Mouse (Mus musculus): ENCODE results near the gene Gsdmc3. TPM values are rescaled to one million over a fixed set of nuclear protein-coding genes. Genes with fewer than 3 reads are reported as not detected.
"Not testable (repeated sequence)": the region's sequence is repeated elsewhere in the genome, so short reads cannot be mapped to it uniquely, and the experiment has no call there.

Gene Gsdmc3
- polyA plus RNA-seq (2014; fragmentation: Nextera tagmentation; extraction: Ambion mirVana), result 2.0 and 2.5 TPM in 2 replicates

DNA sequence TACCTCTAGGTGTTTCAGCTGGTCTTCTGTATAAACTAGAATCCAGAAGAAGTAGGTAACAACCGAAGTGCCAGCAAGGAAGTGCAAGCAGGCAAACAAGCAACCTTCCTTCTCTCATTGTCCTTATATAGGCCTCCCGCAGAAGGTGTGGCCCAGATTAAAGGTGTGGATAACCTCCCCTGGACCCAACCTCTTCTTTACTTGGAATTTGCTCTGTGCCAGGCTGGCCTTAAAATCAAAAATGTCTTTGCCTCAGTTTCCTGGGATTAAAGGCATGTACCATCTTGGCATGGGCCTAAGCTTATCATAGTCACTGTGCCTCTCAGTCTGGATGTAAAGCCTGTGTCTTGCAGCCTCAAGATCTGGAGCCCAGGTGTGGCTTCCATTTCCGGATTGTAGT is at the start of gene Gsdmc3:
Gene Gsdmc3 (minus strand): TSS at position 101 of the 400 bp plus-strand sequence.
- H3K36me3 ChIP-seq (ENCODE audit: control insufficient read depth, insufficient read depth, low read length); H3K4me2 ChIP-seq (replicated peaks; ENCODE audit: low read depth, low read length); H3K9me3 ChIP-seq (ENCODE audit: control insufficient read depth, low read depth, low read length); H3K27me3 ChIP-seq (ENCODE audit: control insufficient read depth, insufficient read depth, low read length); ATAC-seq (ENCODE audit: insufficient number of reproducible peaks, insufficient read depth, low FRiP score, low read depth); H3K27ac ChIP-seq (ENCODE audit: low read length); H3K4me3 ChIP-seq (ENCODE audit: low read depth, low read length); H3K4me1 ChIP-seq (ENCODE audit: control insufficient read depth, insufficient read depth, low read length); H3K9ac ChIP-seq (replicated peaks; ENCODE audit: low read depth, low read length): not testable (repeated sequence)
- WGBS, result 81% methylated on average over 1 of the region's 3 CpGs

DNA sequence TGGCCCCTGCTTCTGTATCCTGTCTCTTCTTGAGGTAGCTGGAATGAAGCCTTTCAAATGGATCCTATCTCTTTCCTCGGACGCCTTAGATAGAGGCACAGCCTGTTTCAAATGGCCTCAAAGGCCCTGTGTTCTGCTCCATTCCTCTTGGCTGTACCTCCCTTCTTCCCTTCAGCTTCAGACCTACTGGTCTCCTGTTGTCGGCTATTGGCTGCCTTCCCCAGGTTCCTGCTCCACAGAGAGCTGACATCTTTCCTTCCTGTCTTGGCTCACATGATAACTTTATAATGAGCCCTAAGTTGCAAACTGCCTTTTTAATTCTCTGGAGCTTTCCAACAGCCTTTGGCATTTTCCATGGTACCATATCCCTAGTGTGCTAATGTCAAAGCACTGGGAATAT is 47.8 kb upstream of the Gsdmc3 start:
- H3K4me1 ChIP-seq (ENCODE audit: control insufficient read depth, insufficient read depth, low read length), result no peaks in the 10 kb centered on the region
- H3K27ac ChIP-seq (ENCODE audit: low read length), result no peak overlapping the region
- no peak overlapping the region for H3K4me3 ChIP-seq (ENCODE audit: low read depth, low read length)
- no peak for ATAC-seq (ENCODE audit: insufficient number of reproducible peaks, insufficient read depth, low FRiP score, low read depth)
- H3K9ac ChIP-seq (replicated peaks; ENCODE audit: low read depth, low read length), result no peak overlapping the region
- H3K4me2 ChIP-seq (replicated peaks; ENCODE audit: low read depth, low read length), result no peak overlapping the region
- WGBS, result 95% methylated on average over 3 of the region's 3 CpGs
- no peaks in the 10 kb centered on the region for H3K27me3 ChIP-seq (ENCODE audit: control insufficient read depth, insufficient read depth, low read length)
- no peaks in the 10 kb centered on the region for H3K9me3 ChIP-seq (ENCODE audit: control insufficient read depth, low read depth, low read length)
- peaks cover 11% of the 10 kb centered on the region for H3K36me3 ChIP-seq (ENCODE audit: control insufficient read depth, insufficient read depth, low read length)

DNA sequence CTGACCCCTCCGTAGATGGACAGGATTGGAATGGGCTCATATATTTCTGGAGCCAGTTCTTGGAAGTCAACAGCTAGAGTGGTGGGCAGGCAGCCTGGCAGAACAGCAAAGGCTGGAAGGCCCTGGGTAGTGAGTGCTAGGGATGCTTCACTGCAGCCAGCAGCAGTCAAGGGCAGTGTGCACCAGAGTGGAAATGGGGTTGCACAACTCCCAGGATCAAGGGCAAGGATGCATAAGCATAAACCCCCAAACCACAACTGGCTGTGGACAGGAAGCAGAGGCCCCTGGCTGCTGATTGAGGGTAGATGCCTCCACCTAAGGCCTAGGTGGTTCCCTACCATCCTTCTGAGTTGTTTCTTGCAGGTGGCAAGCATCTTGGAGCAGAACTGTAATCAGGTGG is 46.1 kb upstream of the Gsdmc3 start:
- 92% methylated on average over 1 of the region's 1 CpGs for WGBS
- ATAC-seq (ENCODE audit: insufficient number of reproducible peaks, insufficient read depth, low FRiP score, low read depth), result no peak

DNA sequence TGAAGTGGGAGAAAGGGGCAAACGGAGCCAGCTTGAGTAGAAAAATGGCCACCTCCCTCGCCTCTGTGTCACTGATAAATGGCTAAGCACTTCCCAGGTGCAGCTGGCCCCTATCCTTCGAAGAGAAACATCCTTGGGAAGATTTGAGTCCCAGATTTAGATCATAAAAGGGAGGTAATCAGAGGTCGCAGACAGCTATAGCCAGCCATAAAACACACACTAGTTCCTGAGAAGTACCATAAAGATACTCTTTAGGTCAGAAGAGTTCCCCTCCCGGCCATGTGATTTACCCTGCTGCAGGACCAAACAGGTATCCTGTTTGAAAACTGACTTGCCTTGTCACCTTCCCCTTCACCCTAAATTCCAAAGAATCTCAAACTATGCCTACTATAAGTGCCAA is 43.3 kb upstream of the Gsdmc3 start:
- H3K4me2 ChIP-seq (replicated peaks; ENCODE audit: low read depth, low read length); H3K4me1 ChIP-seq (ENCODE audit: control insufficient read depth, insufficient read depth, low read length); H3K27me3 ChIP-seq (ENCODE audit: control insufficient read depth, insufficient read depth, low read length); ATAC-seq (ENCODE audit: insufficient number of reproducible peaks, insufficient read depth, low FRiP score, low read depth); H3K9me3 ChIP-seq (ENCODE audit: control insufficient read depth, low read depth, low read length); H3K9ac ChIP-seq (replicated peaks; ENCODE audit: low read depth, low read length); H3K4me3 ChIP-seq (ENCODE audit: low read depth, low read length); H3K36me3 ChIP-seq (ENCODE audit: control insufficient read depth, insufficient read depth, low read length); H3K27ac ChIP-seq (ENCODE audit: low read length): not testable (repeated sequence)
- WGBS, result 61% methylated on average over 2 of the region's 5 CpGs

More for the DNA sequence above, 46.1 kb upstream of the Gsdmc3 start:
- H3K4me2 ChIP-seq (replicated peaks; ENCODE audit: low read depth, low read length), result no peak overlapping the region
- no peaks in the 10 kb centered on the region for H3K27me3 ChIP-seq (ENCODE audit: control insufficient read depth, insufficient read depth, low read length)
- no peaks in the 10 kb centered on the region for H3K4me1 ChIP-seq (ENCODE audit: control insufficient read depth, insufficient read depth, low read length)
- no peak overlapping the region for H3K4me3 ChIP-seq (ENCODE audit: low read depth, low read length)
- H3K9me3 ChIP-seq (ENCODE audit: control insufficient read depth, low read depth, low read length), result no peaks in the 10 kb centered on the region
- peaks cover 3% of the 10 kb centered on the region; the same call in 1 of the 2 replicates for H3K36me3 ChIP-seq (ENCODE audit: control insufficient read depth, insufficient read depth, low read length)
- H3K9ac ChIP-seq (replicated peaks; ENCODE audit: low read depth, low read length), result no peak overlapping the region
- H3K27ac ChIP-seq (ENCODE audit: low read length), result no peak overlapping the region

DNA sequence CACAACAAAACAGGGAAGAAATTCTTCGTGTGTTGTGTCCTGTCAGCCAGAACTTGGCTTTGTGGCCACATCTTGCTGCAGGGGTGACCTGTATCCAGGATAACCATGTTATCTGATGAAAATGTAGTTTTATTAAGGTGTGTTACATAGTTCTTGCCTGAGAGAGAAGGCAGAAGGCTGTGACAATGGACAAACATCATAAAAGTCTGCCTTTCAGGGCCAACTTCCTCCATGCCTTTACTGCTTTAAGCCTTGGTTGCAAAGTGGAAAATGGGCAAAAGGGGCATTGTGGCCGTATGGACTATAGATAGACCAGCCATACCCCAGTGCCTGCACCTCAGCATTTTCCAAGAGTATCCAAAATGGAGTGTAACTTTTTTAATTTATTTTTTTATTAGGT is 41.4 kb upstream of the Gsdmc3 start:
- not testable (repeated sequence) for H3K27me3 ChIP-seq (ENCODE audit: control insufficient read depth, insufficient read depth, low read length); H3K4me2 ChIP-seq (replicated peaks; ENCODE audit: low read depth, low read length); H3K27ac ChIP-seq (ENCODE audit: low read length); ATAC-seq (ENCODE audit: insufficient number of reproducible peaks, insufficient read depth, low FRiP score, low read depth); H3K4me3 ChIP-seq (ENCODE audit: low read depth, low read length); H3K4me1 ChIP-seq (ENCODE audit: control insufficient read depth, insufficient read depth, low read length); H3K36me3 ChIP-seq (ENCODE audit: control insufficient read depth, insufficient read depth, low read length); H3K9ac ChIP-seq (replicated peaks; ENCODE audit: low read depth, low read length); H3K9me3 ChIP-seq (ENCODE audit: control insufficient read depth, low read depth, low read length)
- 64% methylated on average over 1 of the region's 2 CpGs for WGBS

DNA sequence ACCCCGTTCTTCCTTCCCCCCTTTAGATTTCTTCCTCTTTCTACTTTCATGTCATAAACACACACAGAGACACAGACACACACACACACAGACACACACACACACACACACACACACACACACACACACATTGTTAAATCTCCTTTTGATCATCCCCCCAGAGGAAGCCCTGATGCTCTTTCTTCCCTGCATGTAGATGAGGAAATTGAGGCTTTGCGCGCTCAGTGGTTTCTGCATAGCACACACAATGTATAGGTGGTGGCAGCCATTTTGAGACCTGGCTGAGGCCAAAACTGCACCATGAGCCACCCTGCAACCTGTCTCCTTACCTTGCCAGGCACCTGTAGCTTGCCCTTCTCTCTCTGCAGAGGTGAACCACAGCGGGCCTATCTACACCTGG is 38.2 kb upstream of the Gsdmc3 start:
- H3K27me3 ChIP-seq (ENCODE audit: control insufficient read depth, insufficient read depth, low read length); H3K36me3 ChIP-seq (ENCODE audit: control insufficient read depth, insufficient read depth, low read length); H3K9me3 ChIP-seq (ENCODE audit: control insufficient read depth, low read depth, low read length); H3K4me2 ChIP-seq (replicated peaks; ENCODE audit: low read depth, low read length); ATAC-seq (ENCODE audit: insufficient number of reproducible peaks, insufficient read depth, low FRiP score, low read depth); H3K4me1 ChIP-seq (ENCODE audit: control insufficient read depth, insufficient read depth, low read length); H3K27ac ChIP-seq (ENCODE audit: low read length); H3K9ac ChIP-seq (replicated peaks; ENCODE audit: low read depth, low read length); H3K4me3 ChIP-seq (ENCODE audit: low read depth, low read length): not testable (repeated sequence)
- WGBS, result 86% methylated on average over 3 of the region's 4 CpGs

DNA sequence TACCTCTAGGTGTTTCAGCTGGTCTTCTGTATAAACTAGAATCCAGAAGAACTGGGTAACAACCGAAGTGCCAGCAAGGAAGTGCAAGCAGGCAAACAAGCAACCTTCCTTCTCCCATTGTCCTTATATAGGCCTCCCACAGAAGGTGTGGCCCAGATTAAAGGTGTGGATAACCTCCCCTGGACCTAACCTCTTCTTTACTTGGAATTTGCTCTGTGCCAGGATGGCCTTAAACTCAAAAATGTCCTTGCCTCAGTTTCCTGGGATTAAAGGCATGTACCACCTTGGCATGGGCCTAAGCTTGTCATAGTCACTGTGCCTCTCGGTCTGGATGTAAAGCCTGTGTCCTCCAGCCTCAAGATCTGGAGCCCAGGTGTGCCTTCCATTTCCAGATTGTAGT is 33.8 kb upstream of the Gsdmc3 start, which contains the start of gene Gsdmc4:
Gene Gsdmc4 (minus strand): TSS at position 101 of the 400 bp plus-strand sequence.
- H3K36me3 ChIP-seq (ENCODE audit: control insufficient read depth, insufficient read depth, low read length); H3K4me3 ChIP-seq (ENCODE audit: low read depth, low read length); ATAC-seq (ENCODE audit: insufficient number of reproducible peaks, insufficient read depth, low FRiP score, low read depth); H3K9me3 ChIP-seq (ENCODE audit: control insufficient read depth, low read depth, low read length); H3K9ac ChIP-seq (replicated peaks; ENCODE audit: low read depth, low read length); H3K27me3 ChIP-seq (ENCODE audit: control insufficient read depth, insufficient read depth, low read length); H3K4me2 ChIP-seq (replicated peaks; ENCODE audit: low read depth, low read length); H3K27ac ChIP-seq (ENCODE audit: low read length); H3K4me1 ChIP-seq (ENCODE audit: control insufficient read depth, insufficient read depth, low read length): not testable (repeated sequence)
- WGBS, result 77% methylated on average over 2 of the region's 2 CpGs

DNA sequence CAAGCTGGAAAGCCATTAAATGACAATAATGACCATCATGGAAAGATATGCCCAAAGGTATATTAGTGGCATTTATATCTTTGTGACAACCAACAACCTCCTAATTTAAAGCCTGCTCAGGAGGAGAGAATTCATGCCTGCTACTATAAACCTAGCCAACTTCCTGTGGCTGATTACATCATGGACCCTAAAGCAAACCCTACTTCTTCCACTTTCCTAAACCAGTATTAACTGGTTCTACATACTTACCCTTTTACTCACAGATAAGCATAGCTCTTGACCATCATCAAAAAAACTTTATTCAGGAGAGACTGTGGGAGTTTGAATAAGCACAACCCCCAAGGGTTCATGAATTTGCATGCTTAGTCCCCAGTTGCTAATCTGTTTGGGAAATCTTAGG is 31.5 kb upstream of the Gsdmc3 start:
- H3K36me3 ChIP-seq (ENCODE audit: control insufficient read depth, insufficient read depth, low read length); H3K27me3 ChIP-seq (ENCODE audit: control insufficient read depth, insufficient read depth, low read length): not testable (repeated sequence)

DNA sequence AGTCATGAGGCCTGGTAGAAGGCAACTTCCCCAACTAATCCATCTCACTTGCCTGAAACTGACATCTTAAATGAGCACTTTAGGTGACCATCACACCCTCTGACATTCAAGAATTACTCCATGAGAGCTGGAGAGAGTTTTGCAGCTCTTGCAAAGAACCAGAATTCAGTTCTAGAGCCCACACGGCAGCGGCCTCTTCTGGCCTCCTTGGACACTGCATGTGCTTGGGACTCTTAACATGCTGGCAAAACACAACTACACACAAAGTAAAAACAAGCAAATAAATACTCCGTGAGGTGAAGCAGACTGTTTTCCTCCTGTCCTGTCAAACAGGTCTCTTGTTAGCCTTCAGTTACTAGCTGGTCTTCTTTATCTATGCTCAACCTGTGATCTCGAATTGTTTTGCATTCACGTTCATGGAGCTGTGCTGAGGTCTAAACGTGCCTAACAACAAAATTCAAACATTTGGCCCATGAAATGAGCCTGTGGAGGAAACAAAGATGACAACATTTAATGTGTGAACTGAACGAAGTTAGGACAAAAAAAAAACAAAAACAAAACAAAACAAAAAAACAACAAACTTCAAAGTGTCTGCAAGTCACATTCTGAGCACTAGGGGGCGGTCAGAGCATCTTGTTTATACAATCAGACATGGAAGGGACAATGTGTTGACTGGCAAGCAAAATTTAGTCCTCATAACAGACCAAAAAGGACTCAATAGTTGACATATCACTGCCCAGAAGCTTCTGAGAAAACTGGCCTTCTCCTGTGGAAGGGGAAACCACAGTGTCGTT is 17.4 kb upstream of the Gsdmc3 start:
- not testable (repeated sequence) for H3K27me3 ChIP-seq (ENCODE audit: control insufficient read depth, insufficient read depth, low read length); H3K4me1 ChIP-seq (ENCODE audit: control insufficient read depth, insufficient read depth, low read length); ATAC-seq (ENCODE audit: insufficient number of reproducible peaks, insufficient read depth, low FRiP score, low read depth); H3K9me3 ChIP-seq (ENCODE audit: control insufficient read depth, low read depth, low read length); H3K9ac ChIP-seq (replicated peaks; ENCODE audit: low read depth, low read length); H3K4me3 ChIP-seq (ENCODE audit: low read depth, low read length); H3K4me2 ChIP-seq (replicated peaks; ENCODE audit: low read depth, low read length); H3K36me3 ChIP-seq (ENCODE audit: control insufficient read depth, insufficient read depth, low read length); H3K27ac ChIP-seq (ENCODE audit: low read length)
- 38% methylated on average over 9 of the region's 9 CpGs for WGBS

More for the DNA sequence above, 31.5 kb upstream of the Gsdmc3 start:
- H3K27ac ChIP-seq (ENCODE audit: low read length); H3K9ac ChIP-seq (replicated peaks; ENCODE audit: low read depth, low read length); ATAC-seq (ENCODE audit: insufficient number of reproducible peaks, insufficient read depth, low FRiP score, low read depth); H3K4me2 ChIP-seq (replicated peaks; ENCODE audit: low read depth, low read length); H3K4me3 ChIP-seq (ENCODE audit: low read depth, low read length); H3K9me3 ChIP-seq (ENCODE audit: control insufficient read depth, low read depth, low read length); H3K4me1 ChIP-seq (ENCODE audit: control insufficient read depth, insufficient read depth, low read length): not testable (repeated sequence)

Measured in stomach, embryonic 14.5 days (tissue).